Mouse (Mus musculus) ovary, postnatal 36 days (tissue): ENCODE measurements at regions not wholly inside any gene's neighbourhood (a gene's known extent, or its start where the extent isn't known, plus 50 kb on each side); places are given as distances from the start of the nearest gene placed in this dataset.

ENCODE experiments used
- DNase-seq: peaks from one replicate; pipeline ENCODE4 v3.0.0; 2022; ENCODE audit warnings: low spot score, mixed read lengths

DNA sequence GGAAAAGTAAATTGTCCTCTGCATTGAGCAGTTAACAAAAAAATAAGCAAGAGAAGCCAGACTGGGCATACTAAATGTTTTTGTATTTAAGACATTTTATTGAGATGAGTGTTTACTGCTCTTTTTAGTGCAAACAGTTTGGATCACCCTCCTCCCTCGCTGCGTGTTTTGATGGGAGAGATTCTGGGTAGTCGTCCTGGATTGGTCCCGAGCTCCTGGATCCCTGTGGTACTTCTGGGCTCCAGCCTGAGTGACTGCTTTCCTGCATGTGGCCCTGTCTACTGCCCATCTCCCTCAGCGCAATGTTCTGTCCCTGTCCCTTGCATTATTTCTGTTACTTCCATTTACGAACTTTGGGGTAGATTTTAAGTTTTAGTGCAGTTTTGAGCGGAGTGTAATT lies 179.9 kb upstream of the Tle4 start:
- no peak for DNase-seq

DNA sequence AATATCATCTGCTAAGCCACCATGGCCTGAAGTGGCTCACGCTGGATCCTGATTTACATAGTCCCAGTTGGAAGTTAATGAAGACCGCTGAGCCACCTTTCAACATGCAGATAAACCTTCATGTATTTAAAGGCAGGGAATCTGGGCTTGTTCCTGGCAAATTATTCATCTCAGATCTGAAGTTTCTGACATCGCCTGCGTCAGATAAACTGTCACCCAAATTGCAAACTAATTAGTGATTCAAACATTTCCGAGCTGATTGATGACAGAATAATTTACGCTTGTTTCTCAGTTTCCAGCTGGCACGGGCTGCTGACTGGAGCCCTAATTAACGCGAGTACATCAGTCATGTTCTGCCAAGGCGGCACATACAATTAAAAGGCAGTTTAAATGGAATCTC lies 179.3 kb upstream of the Tle4 start:
- DNase-seq = no peak

- no peak for DNase-seq
Observed at GRCm38 (mm10) chr19:14776791-14777190, 178.9 kb upstream of the Tle4 start.

DNA sequence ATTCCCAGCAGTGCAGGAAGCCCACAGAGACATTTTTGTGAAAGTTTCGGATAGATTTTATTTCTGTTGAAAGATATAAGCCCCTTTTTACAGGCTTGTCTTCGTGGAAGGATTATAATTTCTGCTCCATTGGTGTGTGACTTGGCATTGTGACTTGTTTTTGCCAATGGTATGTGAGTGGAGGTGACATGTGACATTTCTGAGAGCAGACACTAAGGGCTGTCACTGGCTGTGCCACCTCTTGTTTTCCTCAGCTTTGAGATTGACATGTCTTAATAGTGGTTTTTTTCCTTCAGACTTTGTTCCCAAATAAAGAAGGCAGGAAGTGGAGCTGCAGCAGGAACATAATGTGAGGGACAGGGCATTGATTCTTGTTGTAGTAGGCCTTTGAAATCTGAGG lies 174.9 kb upstream of the Tle4 start:
- DNase-seq = no peak

- no peak for DNase-seq
Observed at GRCm38 (mm10) chr19:14752646-14753045, 154.8 kb upstream of the Tle4 start.

DNA sequence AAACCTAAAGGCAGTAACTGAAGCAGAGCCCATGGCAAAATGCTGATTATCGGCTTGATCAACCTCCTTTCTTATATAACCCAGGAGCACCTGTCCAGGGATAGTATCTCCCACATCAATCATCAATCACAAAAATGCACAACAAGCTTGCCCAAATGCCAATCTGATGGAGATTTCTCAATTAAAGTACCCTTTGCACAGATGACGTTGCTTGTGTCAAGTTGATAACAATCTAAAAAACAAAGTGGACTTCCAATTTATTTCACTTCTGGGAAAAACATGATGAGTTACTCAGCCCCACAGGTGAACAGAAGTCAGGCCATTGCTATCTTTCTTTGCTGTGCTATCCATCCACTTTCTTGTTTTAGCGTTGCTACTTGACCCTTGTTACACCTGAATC lies 144.5 kb upstream of the Tle4 start:
- DNase-seq = no peak

GRCm38 (mm10) chr19:14740936-14741335 lies 143.1 kb upstream of the Tle4 start:
- no peak for DNase-seq

GRCm38 (mm10) chr19:14740139-14740538 lies 142.3 kb upstream of the Tle4 start:
- DNase-seq = no peak

- no peak for DNase-seq
Observed at GRCm38 (mm10) chr19:14736514-14736913, 138.7 kb upstream of the Tle4 start.

DNA sequence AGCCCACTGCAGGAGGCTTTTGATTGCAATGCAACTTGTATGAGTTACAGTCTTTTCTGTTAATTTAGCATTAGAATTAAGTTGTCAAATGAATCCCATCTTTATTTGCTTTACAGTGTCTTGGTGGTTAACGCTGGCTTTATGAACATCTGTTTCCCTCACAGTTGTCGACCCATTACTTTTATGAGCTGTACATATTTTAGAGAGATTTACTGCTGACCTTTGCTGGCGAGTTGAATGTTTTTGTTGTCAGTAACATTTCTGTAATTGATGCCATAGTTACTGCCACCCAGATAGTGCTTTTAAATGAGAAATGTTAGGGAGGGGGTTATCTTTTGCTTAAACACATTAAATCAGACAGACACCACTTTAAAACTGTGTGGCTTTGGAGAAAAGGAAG lies 127.5 kb upstream of the Tle4 start:
- no peak for DNase-seq

- DNase-seq = no peak
Observed at GRCm38 (mm10) chr19:14724637-14725036, 126.8 kb upstream of the Tle4 start.

DNA sequence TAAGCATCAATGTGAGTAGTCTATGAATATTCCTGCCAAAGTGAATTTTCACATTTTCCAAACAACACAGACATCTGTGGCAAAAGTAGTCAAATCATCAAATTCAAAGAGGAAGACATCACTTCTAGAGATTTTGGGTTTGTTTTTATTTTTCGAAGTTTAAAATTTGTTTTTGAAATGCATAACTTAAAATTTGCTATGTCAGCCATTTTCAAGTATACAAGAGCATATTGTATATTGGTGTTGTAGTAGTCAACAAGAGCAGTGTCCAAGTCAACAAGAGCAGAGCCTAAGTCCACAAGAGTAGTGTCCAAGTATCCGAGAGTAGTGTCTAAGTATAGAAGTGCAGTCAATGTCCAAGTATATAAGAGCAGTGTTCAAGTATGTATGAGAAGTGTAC lies 107.9 kb upstream of the Tle4 start:
- no peak for DNase-seq

DNA sequence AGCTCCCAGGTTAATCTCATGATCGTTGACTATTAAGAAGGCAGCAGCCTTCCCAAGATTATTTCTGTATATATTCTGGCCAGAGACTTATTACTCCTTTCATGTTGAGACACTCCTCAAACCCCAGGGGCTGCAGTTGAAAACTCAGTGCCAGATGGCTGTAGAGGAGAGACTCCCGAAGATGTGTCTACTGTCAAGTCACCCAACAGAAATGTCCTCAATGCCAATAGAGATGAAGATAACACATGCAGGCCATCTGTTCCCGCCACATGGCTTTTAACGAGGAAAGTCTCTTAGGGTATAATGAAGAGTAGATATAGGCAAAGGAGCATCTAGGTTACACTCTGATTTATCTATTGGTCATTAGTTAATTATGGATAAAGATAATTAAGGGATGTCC lies 103.3 kb upstream of the Tle4 start:
- no peak for DNase-seq

DNA sequence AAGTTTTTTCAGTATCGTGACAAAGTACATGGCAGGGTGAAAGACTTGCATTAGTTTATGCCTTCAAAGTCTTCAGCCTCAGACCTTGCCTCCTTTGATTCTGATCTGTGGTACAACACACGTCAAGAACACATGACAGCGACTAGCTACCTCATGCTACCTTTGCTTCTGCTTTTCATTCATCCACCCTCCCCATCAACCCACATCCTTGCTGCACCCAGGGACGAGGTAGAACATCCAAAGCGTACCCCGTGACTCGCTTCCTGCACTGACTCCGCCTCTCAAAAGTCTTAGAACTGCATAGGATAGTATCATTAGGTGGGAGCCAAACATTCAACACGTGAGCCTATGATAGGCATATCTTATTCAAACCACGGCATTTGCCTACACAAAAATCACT lies 97.5 kb upstream of the Tle4 start:
- DNase-seq = no peak

DNA sequence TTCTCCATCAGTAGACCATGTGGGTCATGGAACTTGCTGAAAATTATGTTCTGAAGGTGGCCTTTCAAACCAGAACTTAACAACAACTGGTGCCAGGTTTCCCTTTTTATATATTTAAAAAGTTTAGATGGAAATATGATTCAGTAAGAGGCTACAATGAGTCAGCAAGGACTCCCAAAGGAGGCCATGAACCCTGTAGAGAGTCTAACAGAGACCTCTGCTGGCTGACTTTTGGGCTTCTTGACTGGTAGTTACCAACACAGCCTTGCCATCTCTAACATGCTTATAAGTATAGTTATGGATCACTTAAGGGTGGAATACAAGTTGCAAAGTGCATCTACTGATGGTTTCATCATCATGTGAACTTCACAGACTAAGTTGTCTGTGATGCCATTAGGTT lies 94.3 kb upstream of the Tle4 start:
- DNase-seq = no peak

DNA sequence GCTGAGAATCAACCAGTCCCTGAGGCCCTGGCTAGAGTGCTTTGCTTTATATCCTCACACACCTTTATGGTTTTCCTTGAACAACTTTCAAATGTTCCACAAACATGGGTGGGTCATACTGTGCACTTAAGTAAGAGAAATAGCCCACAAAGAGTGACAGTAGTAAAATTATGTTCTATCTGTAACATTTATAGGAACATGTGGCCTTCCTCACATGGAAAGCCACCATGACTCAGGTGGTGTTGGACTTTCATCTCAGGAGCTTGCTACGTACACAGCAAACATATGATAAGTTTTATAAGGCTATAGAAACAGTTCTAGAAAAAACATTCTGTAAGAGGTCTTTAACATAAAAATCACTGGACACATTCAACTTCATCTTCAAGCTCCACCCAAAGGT lies 87.8 kb upstream of the Tle4 start:
- DNase-seq = no peak

- DNase-seq = no peak
Observed at GRCm38 (mm10) chr19:14684669-14685068, 86.8 kb upstream of the Tle4 start.

GRCm38 (mm10) chr19:14681306-14681705 lies 83.5 kb upstream of the Tle4 start:
- DNase-seq = no peak

DNA sequence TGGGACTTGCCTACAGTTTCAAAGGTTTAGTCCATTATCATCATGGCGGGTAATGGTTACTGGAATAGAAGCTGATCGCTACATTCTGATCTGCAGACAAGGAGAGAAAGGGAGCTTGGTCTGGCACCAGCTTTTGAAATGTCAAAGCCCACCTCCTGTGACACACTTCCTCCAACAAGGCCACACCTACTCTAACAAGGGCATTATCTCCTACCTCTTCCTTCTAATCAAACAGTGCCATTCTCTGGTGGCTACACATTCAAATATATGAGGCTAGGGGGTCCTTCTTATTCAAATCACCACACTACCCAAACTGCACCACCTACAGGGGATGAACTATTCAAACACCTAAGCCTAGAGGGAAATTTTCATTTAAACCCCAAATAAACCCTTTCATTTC lies 81.9 kb upstream of the Tle4 start:
- no peak for DNase-seq

DNA sequence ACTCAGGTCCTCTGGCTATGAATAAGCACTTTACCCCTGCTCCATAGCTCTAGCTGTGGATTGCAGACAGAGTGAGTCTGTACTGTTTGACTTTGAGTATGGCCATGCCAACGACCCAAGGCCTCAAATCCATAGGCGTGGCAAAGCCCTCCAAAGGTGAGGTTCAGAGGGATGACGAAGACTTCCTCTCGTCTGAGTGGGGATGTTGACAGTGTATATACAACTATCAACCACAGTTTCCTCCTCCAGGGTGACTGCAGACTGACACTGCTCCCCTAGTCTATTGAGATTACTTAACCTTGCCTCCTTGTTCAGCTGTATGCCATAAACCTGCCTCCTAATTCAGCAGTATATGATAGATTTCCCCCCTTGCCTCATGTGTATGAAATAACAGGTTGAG lies 80.7 kb upstream of the Tle4 start:
- no peak for DNase-seq

GRCm38 (mm10) chr19:14676929-14677328 lies 79.1 kb upstream of the Tle4 start:
- DNase-seq = no peak

- no peak for DNase-seq
Observed at GRCm38 (mm10) chr19:14670821-14671104, 72.9 kb upstream of the Tle4 start.

GRCm38 (mm10) chr19:14670078-14670820 lies 72.4 kb upstream of the Tle4 start:
- no peak for DNase-seq

- DNase-seq = no peak
Observed at GRCm38 (mm10) chr19:14668512-14669181, 70.8 kb upstream of the Tle4 start.
